In the genomic region with DNA sequence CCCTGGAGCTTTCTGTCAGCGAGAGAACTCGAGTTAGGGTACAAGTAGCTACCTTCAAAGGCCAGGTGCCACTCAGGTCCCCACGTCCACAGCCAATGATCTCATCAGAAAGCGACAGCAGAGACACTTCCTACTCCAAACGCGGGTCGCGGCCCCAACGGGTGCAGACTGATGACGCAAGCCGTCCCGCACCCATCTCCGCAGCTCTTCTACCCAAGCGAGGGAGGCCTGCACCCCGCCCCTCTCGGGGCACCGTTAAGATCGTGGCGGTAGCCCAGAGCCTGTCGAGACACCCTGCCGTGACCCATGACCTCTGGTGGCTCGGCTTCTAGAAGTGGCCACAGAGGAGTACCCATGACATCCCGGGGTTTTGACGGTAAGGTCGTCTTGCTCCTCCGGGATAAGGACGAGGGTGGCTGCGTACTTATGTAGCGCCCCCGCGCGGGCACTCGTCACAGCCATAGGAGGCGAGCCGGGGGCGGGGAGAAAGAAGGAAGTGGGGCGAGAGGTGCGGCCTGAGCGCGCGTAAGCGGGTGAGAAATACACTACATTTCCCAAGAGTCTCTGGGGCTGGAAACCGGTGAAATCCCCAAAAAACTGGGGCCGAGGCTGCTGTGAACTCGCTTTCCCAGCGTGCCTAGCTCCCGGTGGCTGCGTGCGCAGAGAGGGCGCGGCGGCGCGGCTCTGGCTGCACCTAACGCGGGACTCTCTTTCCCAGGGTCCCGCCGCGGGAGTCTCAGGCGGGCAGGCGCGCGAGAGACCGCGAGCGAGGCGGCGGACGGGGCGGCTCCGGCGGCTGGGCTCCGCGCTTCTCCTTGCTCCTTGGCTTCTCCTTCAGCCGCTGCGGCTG, we compare ENCODE assay signal across 8 mouse cellular contexts. TPM values are rescaled to one million over a fixed set of nuclear protein-coding genes. Genes with fewer than 3 reads are reported as not detected.
DNase-seq lines count a peak whose midpoint lies in the region; ATAC-seq and TF ChIP-seq lines count a peak whose summit lies in the region.

Tpr (plus strand) TSS at position 201 of the 850 bp plus-strand sequence.
Odr4 (minus strand) TSS at position 443 of the 850 bp plus-strand sequence.

- H3K9me3 ChIP-seq in embryonic facial prominence, embryonic 14.5 days (ENCODE audit: control insufficient read depth, low read length) = no peaks in the 10 kb centered on the region
- no peaks in the 10 kb centered on the region for H3K9me3 ChIP-seq in limb, embryonic 13.5 days
- H3K9me3 ChIP-seq in midbrain, embryonic 16.5 days (replicated peaks; ENCODE audit: control insufficient read depth, low read length, poor library complexity, severe bottlenecking) = no peaks in the 10 kb centered on the region

- under 1% methylated on average over 56 of the region's 76 CpGs for WGBS in embryonic facial prominence, embryonic 14.5 days
- 0% methylated on average over 76 of the region's 76 CpGs for WGBS in heart, adult 2 months
- under 1% methylated on average over 76 of the region's 76 CpGs for WGBS in limb, embryonic 13.5 days
- WGBS in midbrain, embryonic 16.5 days = under 1% methylated on average over 76 of the region's 76 CpGs

- peak; percentile 98 for ATAC-seq in embryonic facial prominence, embryonic 14.5 days (ENCODE audit: low read depth)
- peak; percentile 98 for ATAC-seq in limb, embryonic 13.5 days (ENCODE audit: low FRiP score, low read depth)
- ATAC-seq in midbrain, embryonic 16.5 days = peak; percentile 99

- H3K9ac ChIP-seq in embryonic facial prominence, embryonic 14.5 days (ENCODE audit: low read depth, low read length) = peak within 1 kb of the TSS; percentile 83
- H3K9ac ChIP-seq in heart, adult 2 months (ENCODE audit: low read depth, low read length) = peak within 1 kb of the TSS; percentile 82
- peak within 1 kb of the TSS; percentile 87 for H3K9ac ChIP-seq in limb, embryonic 13.5 days
- H3K9ac ChIP-seq in midbrain, embryonic 16.5 days (ENCODE audit: low read depth, low read length) = peak within 1 kb of the TSS; percentile 87

- H3K79me2 ChIP-seq in heart, adult 2 months (replicated peaks; ENCODE audit: control insufficient read depth, insufficient read depth, low read length) = peaks cover 3% of the 10 kb centered on the region

- peaks cover 47% of the 10 kb centered on the region for H3K36me3 ChIP-seq in embryonic facial prominence, embryonic 14.5 days (ENCODE audit: control insufficient read depth, insufficient read depth, low read length)
- H3K36me3 ChIP-seq in heart, adult 2 months (ENCODE audit: control insufficient read depth, insufficient read depth, low read length) = peaks cover 5% of the 10 kb centered on the region
- H3K36me3 ChIP-seq in limb, embryonic 13.5 days = peaks cover 43% of the 10 kb centered on the region
- H3K36me3 ChIP-seq in midbrain, embryonic 16.5 days (ENCODE audit: control insufficient read depth, insufficient read depth, low read length) = peaks cover 14% of the 10 kb centered on the region

- H3K4me2 ChIP-seq in embryonic facial prominence, embryonic 14.5 days (ENCODE audit: low read depth, low read length) = peak within 1 kb of the TSS; percentile 72
- H3K4me2 ChIP-seq in limb, embryonic 13.5 days (replicated peaks) = peak within 1 kb of the TSS; percentile 74
- H3K4me2 ChIP-seq in midbrain, embryonic 16.5 days (ENCODE audit: low read length) = peak within 1 kb of the TSS; percentile 80

- H3K4me3 ChIP-seq in embryonic facial prominence, embryonic 14.5 days (ENCODE audit: low read depth, low read length) = peak within 1 kb of the TSS; percentile 83
- peak within 1 kb of the TSS; percentile 61 for H3K4me3 ChIP-seq in heart, adult 2 months
- H3K4me3 ChIP-seq in limb, embryonic 13.5 days = peak within 1 kb of the TSS; percentile 82
- peak within 1 kb of the TSS; percentile 82 for H3K4me3 ChIP-seq in midbrain, embryonic 16.5 days (ENCODE audit: low read depth, low read length)

- intact Hi-C loops in heart, adult 2 months (cut with DNase I) = loop anchor here (5.0 kb wide), 1 partner anchor 1034 kb away; the partner anchor contains the start of genes Swt1 and Trmt1l

- no peaks in the 10 kb centered on the region for H3K27me3 ChIP-seq in embryonic facial prominence, embryonic 14.5 days (replicated peaks; ENCODE audit: control insufficient read depth, insufficient read depth, low read length)
- no peaks in the 10 kb centered on the region for H3K27me3 ChIP-seq in heart, adult 2 months (ENCODE audit: control insufficient read depth, insufficient read depth, low read length)
- H3K27me3 ChIP-seq in limb, embryonic 13.5 days = no peaks in the 10 kb centered on the region
- H3K27me3 ChIP-seq in midbrain, embryonic 16.5 days (ENCODE audit: control insufficient read depth, insufficient read depth, low read depth, low read length) = no peaks in the 10 kb centered on the region

- peak; percentile 66; the same call in 1 of the 2 replicates for TF ChIP-seq EP300 in heart, adult 2 months (IDR thresholded peaks at IDR 0.05; ENCODE audit: insufficient read depth, low read depth, low read length)

- TF ChIP-seq CTCF in heart, adult 2 months (IDR thresholded peaks at IDR 0.05) = peak; percentile 91

- peaks cover 7% of the 10 kb centered on the region; the same call in 1 of the 2 replicates for H3K4me1 ChIP-seq in embryonic facial prominence, embryonic 14.5 days (ENCODE audit: control insufficient read depth, insufficient read depth, low read length)
- peaks cover 1% of the 10 kb centered on the region; the same call in 1 of the 2 replicates for H3K4me1 ChIP-seq in heart, adult 2 months (ENCODE audit: control insufficient read depth, insufficient read depth, low read length)
- peaks cover 7% of the 10 kb centered on the region; the same call in 1 of the 2 replicates for H3K4me1 ChIP-seq in limb, embryonic 13.5 days
- H3K4me1 ChIP-seq in midbrain, embryonic 16.5 days (ENCODE audit: control insufficient read depth, insufficient read depth, low read length) = peaks cover 15% of the 10 kb centered on the region

- peak within 1 kb of the TSS; percentile 94 for H3K27ac ChIP-seq in embryonic facial prominence, embryonic 14.5 days (replicated peaks; ENCODE audit: low read depth, low read length)
- H3K27ac ChIP-seq in heart, adult 2 months = peak within 1 kb of the TSS; percentile 99
- H3K27ac ChIP-seq in limb, embryonic 13.5 days = peak within 1 kb of the TSS; percentile 91
- peak within 1 kb of the TSS; percentile 97 for H3K27ac ChIP-seq in midbrain, embryonic 16.5 days (ENCODE audit: low read length)

- peak; percentile 81 for TF ChIP-seq POLR2A in heart, adult 2 months (IDR thresholded peaks at IDR 0.05; ENCODE audit: insufficient read depth, low read depth, low read length)

- peak; percentile 98 for DNase-seq in 3T3-L1 (ENCODE audit: low read depth, low spot score)
- peak; percentile 91 to 98 for DNase-seq in adrenal gland, postnatal 4 days (ENCODE audit: low spot score in 2 of 2)
- peak; percentile 99 for DNase-seq in embryonic facial prominence, embryonic 14.5 days (ENCODE audit: low spot score)
- DNase-seq in heart, adult 2 months = peak; percentile 97 to 99
- peak; percentile 98 to 99 for DNase-seq in kidney, adult 8-10 months
- DNase-seq in spleen, postnatal 10 days (ENCODE audit: low spot score in 2 of 2) = peak; percentile 97 to 98

RNA-seq across cellular contexts. Expression of gene Tpr, which starts in this region (rescaled TPM):
- 100 to 1,000 TPM; 130 to 146 TPM for total RNA-seq in adrenal gland, postnatal 4 days (2021)
- 144 and 154 TPM in 2 replicates for polyA plus RNA-seq in embryonic facial prominence, embryonic 14.5 days (2014; fragmentation: Nextera tagmentation; extraction: Ambion mirVana)
- 100 to 1,000 TPM; 109 to 125 TPM for total RNA-seq in heart, adult 2 months (2021)
- polyA plus RNA-seq in heart, adult 2 months (2012; rRNA removed) = 58.1 and 89.0 TPM in 2 replicates
- 197 and 206 TPM in 2 replicates for polyA plus RNA-seq in limb, embryonic 13.5 days (2015; fragmentation: Nextera tagmentation; extraction: Ambion mirVana)
- 126 and 142 TPM in 2 replicates for polyA plus RNA-seq in midbrain, embryonic 16.5 days (2015; fragmentation: Nextera tagmentation; extraction: Ambion mirVana)

RNA-seq across cellular contexts. Expression of gene Odr4, which starts in this region (rescaled TPM):
- total RNA-seq in adrenal gland, postnatal 4 days (2021) = 10 to 100 TPM; 44.5 to 47.7 TPM
- polyA plus RNA-seq in embryonic facial prominence, embryonic 14.5 days (2014; fragmentation: Nextera tagmentation; extraction: Ambion mirVana) = 40.8 and 46.0 TPM in 2 replicates
- 10 to 100 TPM; 19.8 to 19.9 TPM for total RNA-seq in heart, adult 2 months (2021)
- polyA plus RNA-seq in heart, adult 2 months (2012; rRNA removed) = 7.0 and 13.1 TPM in 2 replicates
- polyA plus RNA-seq in limb, embryonic 13.5 days (2015; fragmentation: Nextera tagmentation; extraction: Ambion mirVana) = 39.7 and 45.0 TPM in 2 replicates
- polyA plus RNA-seq in midbrain, embryonic 16.5 days (2015; fragmentation: Nextera tagmentation; extraction: Ambion mirVana) = 37.8 and 40.6 TPM in 2 replicates

Comparison
In these comparisons a context has a peak if more than half of its experiments do, and no peak if none do; other contexts are left out.
1. Peak in every context shown above with its lines: DNase-seq, ATAC-seq, H3K4me3 ChIP-seq and H3K27ac ChIP-seq.